In genomic region chr9:111313793-111314192, GRCm38 (mm10) we compare ENCODE assay signal across 17 mouse cellular contexts. TPM values are rescaled to one million over a fixed set of nuclear protein-coding genes. Genes with fewer than 3 reads are reported as not detected.
DNase-seq lines count a peak whose midpoint lies in the region; ATAC-seq and TF ChIP-seq lines count a peak whose summit lies in the region.
"Had no signal": no experiment of that assay in that cellular context is flagged by ENCODE, and none has a peak within 500 bp of the region (broad histone marks: within the 10 kb centered on the region; RNA-seq: fewer than 3 reads in every experiment).

No protein-coding gene starts in this region.

- no peak for TF ChIP-seq CTCF in forebrain, postnatal 0 days (IDR thresholded peaks at IDR 0.05; ENCODE audit: low read depth)
- TF ChIP-seq CTCF in hindbrain, postnatal 0 days (IDR thresholded peaks at IDR 0.05; ENCODE audit: low read depth) = no peak

- H3K36me3 ChIP-seq in forebrain, postnatal 0 days (ENCODE audit: insufficient read depth) = no peaks in the 10 kb centered on the region
- H3K36me3 ChIP-seq in forebrain, embryonic 13.5 days (ENCODE audit: poor library complexity, severe bottlenecking) = no peaks in the 10 kb centered on the region
- no peaks in the 10 kb centered on the region for H3K36me3 ChIP-seq in hindbrain, postnatal 0 days (ENCODE audit: insufficient read depth, low read length)
- H3K36me3 ChIP-seq in hindbrain, embryonic 10.5 days = no peaks in the 10 kb centered on the region
- no peaks in the 10 kb centered on the region for H3K36me3 ChIP-seq in midbrain, embryonic 15.5 days (replicated peaks)
- H3K36me3 ChIP-seq in midbrain, embryonic 13.5 days = no peaks in the 10 kb centered on the region
- H3K36me3 ChIP-seq: embryonic facial prominence, embryonic 15.5 days; forebrain, embryonic 10.5 days; forebrain, embryonic 15.5 days; G1E; heart, embryonic 10.5 days had no signal

- no peaks in the 10 kb centered on the region for H3K4me1 ChIP-seq in forebrain, postnatal 0 days (ENCODE audit: insufficient read depth)
- H3K4me1 ChIP-seq in forebrain, embryonic 13.5 days = peaks cover 16% of the 10 kb centered on the region
- H3K4me1 ChIP-seq in hindbrain, postnatal 0 days (ENCODE audit: insufficient read depth, low read length) = no peaks in the 10 kb centered on the region
- H3K4me1 ChIP-seq in hindbrain, embryonic 10.5 days (replicated peaks) = peaks cover 18% of the 10 kb centered on the region
- peaks cover 23% of the 10 kb centered on the region for H3K4me1 ChIP-seq in midbrain, embryonic 15.5 days
- peaks cover 18% of the 10 kb centered on the region for H3K4me1 ChIP-seq in midbrain, embryonic 13.5 days (replicated peaks)

- no peak for DNase-seq in forebrain, postnatal 0 days
- DNase-seq in hindbrain, postnatal 0 days (ENCODE audit: low spot score) = no peak
- DNase-seq in hindbrain, embryonic 10.5 days (ENCODE audit: low spot score) = no peak
- DNase-seq in testis, postnatal 10 days (ENCODE audit: low spot score) = peak; percentile 26
- DNase-seq in testis, postnatal 14 days (ENCODE audit: low spot score) = no peak

- H3K27me3 ChIP-seq in forebrain, postnatal 0 days (ENCODE audit: insufficient read depth, low read length) = peaks cover 24% of the 10 kb centered on the region
- peaks cover 66% of the 10 kb centered on the region for H3K27me3 ChIP-seq in forebrain, embryonic 13.5 days
- H3K27me3 ChIP-seq in hindbrain, postnatal 0 days (ENCODE audit: insufficient read depth, low read length) = peaks cover 6% of the 10 kb centered on the region; the same call in 1 of the 2 replicates
- H3K27me3 ChIP-seq in hindbrain, embryonic 10.5 days (ENCODE audit: insufficient read depth, poor library complexity, severe bottlenecking) = peaks cover 63% of the 10 kb centered on the region
- H3K27me3 ChIP-seq in midbrain, embryonic 15.5 days (replicated peaks) = peaks cover 43% of the 10 kb centered on the region
- H3K27me3 ChIP-seq in midbrain, embryonic 13.5 days = peaks cover 61% of the 10 kb centered on the region

- H3K9ac ChIP-seq in forebrain, postnatal 0 days = no peak overlapping the region
- no peak overlapping the region for H3K9ac ChIP-seq in forebrain, embryonic 13.5 days
- H3K9ac ChIP-seq in hindbrain, postnatal 0 days (replicated peaks; ENCODE audit: low read length) = no peak overlapping the region
- H3K9ac ChIP-seq in midbrain, embryonic 15.5 days = no peak overlapping the region
- H3K9ac ChIP-seq in midbrain, embryonic 13.5 days (replicated peaks) = no peak overlapping the region
- H3K9ac ChIP-seq: embryonic facial prominence, embryonic 15.5 days; forebrain, embryonic 15.5 days had no signal

- H3K9me3 ChIP-seq in forebrain, postnatal 0 days (ENCODE audit: low read length) = no peaks in the 10 kb centered on the region; the same call in 1 of the 2 replicates
- H3K9me3 ChIP-seq in forebrain, embryonic 13.5 days (replicated peaks) = no peaks in the 10 kb centered on the region
- no peaks in the 10 kb centered on the region for H3K9me3 ChIP-seq in hindbrain, postnatal 0 days (ENCODE audit: low read length)
- H3K9me3 ChIP-seq in hindbrain, embryonic 10.5 days = 0 out of 2 replicates have a peak, but pooled peaks cover 13% of the 10 kb centered on the region
- peaks cover 5% of the 10 kb centered on the region; the same call in 1 of the 2 replicates for H3K9me3 ChIP-seq in midbrain, embryonic 15.5 days
- H3K9me3 ChIP-seq in midbrain, embryonic 13.5 days = peaks cover 6% of the 10 kb centered on the region; the same call in 1 of the 2 replicates
- H3K9me3 ChIP-seq: embryonic facial prominence, embryonic 15.5 days; heart, embryonic 10.5 days had no signal

- ATAC-seq in forebrain, postnatal 0 days = no peak
- no peak for ATAC-seq in forebrain, embryonic 13.5 days
- no peak for ATAC-seq in hindbrain, postnatal 0 days
- ATAC-seq in midbrain, embryonic 15.5 days (replicated peaks) = no peak
- ATAC-seq in midbrain, embryonic 13.5 days = no peak
- ATAC-seq: forebrain, embryonic 15.5 days had no signal

- H3K4me3 ChIP-seq in forebrain, postnatal 0 days (ENCODE audit: low read depth, low read length) = no peak overlapping the region
- H3K4me3 ChIP-seq in forebrain, embryonic 13.5 days = no peak overlapping the region
- H3K4me3 ChIP-seq in hindbrain, postnatal 0 days (ENCODE audit: low read length) = peak overlapping the region; percentile 11; the same call in 1 of the 2 replicates
- H3K4me3 ChIP-seq in hindbrain, embryonic 10.5 days = no peak overlapping the region
- no peak overlapping the region for H3K4me3 ChIP-seq in midbrain, embryonic 15.5 days
- H3K4me3 ChIP-seq in midbrain, embryonic 13.5 days (replicated peaks) = no peak overlapping the region
- H3K4me3 ChIP-seq: embryonic facial prominence, embryonic 15.5 days; erythroblast, embryonic 14.5 days; forebrain, embryonic 10.5 days; heart, embryonic 10.5 days had no signal

- 22% methylated on average over 5 of the region's 5 CpGs for WGBS in forebrain, postnatal 0 days
- WGBS in forebrain, embryonic 13.5 days = 23% methylated on average over 5 of the region's 5 CpGs
- 14% methylated on average over 5 of the region's 5 CpGs for WGBS in hindbrain, postnatal 0 days
- WGBS in hindbrain, embryonic 10.5 days = 24% methylated on average over 5 of the region's 5 CpGs
- 27% methylated on average over 5 of the region's 5 CpGs for WGBS in midbrain, embryonic 15.5 days
- 26% methylated on average over 5 of the region's 5 CpGs for WGBS in midbrain, embryonic 13.5 days

- H3K27ac ChIP-seq in forebrain, postnatal 0 days (ENCODE audit: low read depth, low read length) = no peak overlapping the region
- H3K27ac ChIP-seq in forebrain, embryonic 13.5 days = no peak overlapping the region
- no peak overlapping the region for H3K27ac ChIP-seq in hindbrain, postnatal 0 days
- no peak overlapping the region for H3K27ac ChIP-seq in hindbrain, embryonic 10.5 days
- no peak overlapping the region for H3K27ac ChIP-seq in midbrain, embryonic 15.5 days
- H3K27ac ChIP-seq in midbrain, embryonic 13.5 days = no peak overlapping the region
- H3K27ac ChIP-seq: embryonic facial prominence, embryonic 15.5 days; forebrain, embryonic 10.5 days; forebrain, embryonic 15.5 days; heart, embryonic 10.5 days had no signal

- H3K4me2 ChIP-seq in forebrain, postnatal 0 days (ENCODE audit: low read depth) = peak overlapping the region; percentile 78
- H3K4me2 ChIP-seq in forebrain, embryonic 13.5 days = no peak overlapping the region
- H3K4me2 ChIP-seq in hindbrain, postnatal 0 days (ENCODE audit: low read depth, low read length) = peak overlapping the region; percentile 78
- H3K4me2 ChIP-seq in midbrain, embryonic 15.5 days = peak overlapping the region; percentile 90
- no peak overlapping the region for H3K4me2 ChIP-seq in midbrain, embryonic 13.5 days (replicated peaks)
- H3K4me2 ChIP-seq: embryonic facial prominence, embryonic 15.5 days had no signal

RNA-seq across cellular contexts. Expression of gene Trank1, which starts 2.3 kb away (rescaled TPM):
- 61.7 and 92.5 TPM in 2 replicates for total RNA-seq in forebrain, postnatal 0 days (2014; rRNA removed)
- polyA plus RNA-seq in forebrain, postnatal 0 days (2015; fragmentation: Nextera tagmentation; extraction: Ambion mirVana) = 7.5 and 10.9 TPM in 2 replicates
- polyA plus RNA-seq in forebrain, embryonic 13.5 days (2015; fragmentation: Nextera tagmentation; extraction: Ambion mirVana) = 3.4 and 5.4 TPM in 2 replicates
- total RNA-seq in hindbrain, postnatal 0 days (2014; rRNA removed) = 42.8 and 49.0 TPM in 2 replicates
- 12.6 and 13.1 TPM in 2 replicates for polyA plus RNA-seq in hindbrain, postnatal 0 days (2015; fragmentation: Nextera tagmentation; extraction: Ambion mirVana)
- 0.05 and 0.20 TPM in 2 replicates for polyA plus RNA-seq in hindbrain, embryonic 10.5 days (2016; fragmentation: Nextera tagmentation; extraction: Ambion mirVana)
- 13.9 and 15.8 TPM in 2 replicates for polyA plus RNA-seq in midbrain, embryonic 15.5 days (2015; fragmentation: Nextera tagmentation; extraction: Ambion mirVana)
- 6.1 and 7.2 TPM in 2 replicates for polyA plus RNA-seq in midbrain, embryonic 13.5 days (2015; fragmentation: Nextera tagmentation; extraction: Ambion mirVana)
- total RNA-seq: heart, adult 18-20 months; hematopoietic stem cell, adult 5-6 weeks had no signal
- polyA plus RNA-seq: CD4-positive, CD25-positive, alpha-beta regulatory T cell, adult 4 months; erythroblast, embryonic 14.5 days; G1E had no signal

RNA-seq across cellular contexts. Expression of gene Epm2aip1, which starts 42.1 kb away (rescaled TPM):
- total RNA-seq in forebrain, postnatal 0 days (2014; rRNA removed) = 75.9 and 101 TPM in 2 replicates
- polyA plus RNA-seq in forebrain, postnatal 0 days (2015; fragmentation: Nextera tagmentation; extraction: Ambion mirVana) = 28.2 and 37.0 TPM in 2 replicates
- polyA plus RNA-seq in forebrain, embryonic 13.5 days (2015; fragmentation: Nextera tagmentation; extraction: Ambion mirVana) = 34.0 and 40.4 TPM in 2 replicates
- 73.1 and 81.4 TPM in 2 replicates for total RNA-seq in hindbrain, postnatal 0 days (2014; rRNA removed)
- polyA plus RNA-seq in hindbrain, postnatal 0 days (2015; fragmentation: Nextera tagmentation; extraction: Ambion mirVana) = 34.4 and 36.0 TPM in 2 replicates
- 25.1 and 26.1 TPM in 2 replicates for polyA plus RNA-seq in hindbrain, embryonic 10.5 days (2016; fragmentation: Nextera tagmentation; extraction: Ambion mirVana)
- polyA plus RNA-seq in midbrain, embryonic 15.5 days (2015; fragmentation: Nextera tagmentation; extraction: Ambion mirVana) = 60.4 and 68.6 TPM in 2 replicates
- polyA plus RNA-seq in midbrain, embryonic 13.5 days (2015; fragmentation: Nextera tagmentation; extraction: Ambion mirVana) = 47.9 and 48.9 TPM in 2 replicates

RNA-seq across cellular contexts. Expression of gene Mlh1, which starts 42.2 kb away (rescaled TPM):
- total RNA-seq in forebrain, postnatal 0 days (2014; rRNA removed) = 23.0 and 23.6 TPM in 2 replicates
- polyA plus RNA-seq in forebrain, postnatal 0 days (2015; fragmentation: Nextera tagmentation; extraction: Ambion mirVana) = 17.3 and 18.4 TPM in 2 replicates
- polyA plus RNA-seq in forebrain, embryonic 13.5 days (2015; fragmentation: Nextera tagmentation; extraction: Ambion mirVana) = 35.1 and 41.0 TPM in 2 replicates
- 16.1 and 24.0 TPM in 2 replicates for total RNA-seq in hindbrain, postnatal 0 days (2014; rRNA removed)
- 16.0 and 19.4 TPM in 2 replicates for polyA plus RNA-seq in hindbrain, postnatal 0 days (2015; fragmentation: Nextera tagmentation; extraction: Ambion mirVana)
- polyA plus RNA-seq in hindbrain, embryonic 10.5 days (2016; fragmentation: Nextera tagmentation; extraction: Ambion mirVana) = 41.0 and 49.0 TPM in 2 replicates
- polyA plus RNA-seq in midbrain, embryonic 15.5 days (2015; fragmentation: Nextera tagmentation; extraction: Ambion mirVana) = 25.7 and 31.3 TPM in 2 replicates
- 33.2 and 36.2 TPM in 2 replicates for polyA plus RNA-seq in midbrain, embryonic 13.5 days (2015; fragmentation: Nextera tagmentation; extraction: Ambion mirVana)

Comparison
In these comparisons a context has a peak if more than half of its experiments do, and no peak if none do; other contexts are left out.
1. H3K4me2 ChIP-seq: peak in forebrain, postnatal 0 days (single experiment), hindbrain, postnatal 0 days (single experiment) and midbrain, embryonic 15.5 days (single experiment); none in forebrain, embryonic 13.5 days (single experiment) and midbrain, embryonic 13.5 days (single experiment).